In genomic region chr1:91978443-91978842, GRCm38 (mm10) we compare ENCODE assay signal across 9 mouse cellular contexts.
DNase-seq lines count a peak whose midpoint lies in the region; ATAC-seq lines count a peak whose summit lies in the region.
"Had no signal": no experiment of that assay in that cellular context is flagged by ENCODE, and none has a peak within 500 bp of the region (broad histone marks: within the 10 kb centered on the region; RNA-seq: fewer than 3 reads in every experiment).

No protein-coding gene starts in this region.

- H3K27ac ChIP-seq in forebrain, embryonic 14.5 days (ENCODE audit: low read depth, low read length) = no peak overlapping the region
- H3K27ac ChIP-seq in forebrain, embryonic 10.5 days = no peak overlapping the region
- no peak overlapping the region for H3K27ac ChIP-seq in hindbrain, embryonic 14.5 days
- H3K27ac ChIP-seq: limb, embryonic 13.5 days had no signal

- no peak overlapping the region for H3K4me2 ChIP-seq in forebrain, embryonic 14.5 days (ENCODE audit: low read length)
- H3K4me2 ChIP-seq in hindbrain, embryonic 14.5 days (replicated peaks) = no peak overlapping the region
- H3K4me2 ChIP-seq: limb, embryonic 13.5 days had no signal

- no peaks in the 10 kb centered on the region for H3K4me1 ChIP-seq in forebrain, embryonic 14.5 days (ENCODE audit: control insufficient read depth, insufficient read depth, low read length)
- peaks cover 4% of the 10 kb centered on the region for H3K4me1 ChIP-seq in forebrain, embryonic 10.5 days
- H3K4me1 ChIP-seq in hindbrain, embryonic 14.5 days (replicated peaks; ENCODE audit: control insufficient read depth, insufficient read depth, low read length) = no peaks in the 10 kb centered on the region; the same call in 1 of the 2 replicates
- H3K4me1 ChIP-seq: limb, embryonic 13.5 days had no signal

- H3K9ac ChIP-seq in forebrain, embryonic 14.5 days (ENCODE audit: low read length) = no peak overlapping the region
- H3K9ac ChIP-seq in hindbrain, embryonic 14.5 days = no peak overlapping the region
- H3K9ac ChIP-seq: limb, embryonic 13.5 days had no signal

- H3K36me3 ChIP-seq in forebrain, embryonic 14.5 days (ENCODE audit: control insufficient read depth, insufficient read depth, low read length) = peaks cover 74% of the 10 kb centered on the region
- H3K36me3 ChIP-seq in forebrain, embryonic 10.5 days (replicated peaks) = peaks cover 74% of the 10 kb centered on the region
- H3K36me3 ChIP-seq in hindbrain, embryonic 14.5 days (replicated peaks; ENCODE audit: control insufficient read depth, insufficient read depth) = peaks cover 64% of the 10 kb centered on the region

- peak; percentile 62; the same call in 1 of the 2 replicates for ATAC-seq in forebrain, embryonic 14.5 days
- ATAC-seq in hindbrain, embryonic 14.5 days (ENCODE audit: low FRiP score) = peak; percentile 74; the same call in 1 of the 2 replicates

- 67% methylated on average over 3 of the region's 3 CpGs for WGBS in forebrain, embryonic 14.5 days
- 71% methylated on average over 3 of the region's 3 CpGs for WGBS in forebrain, embryonic 10.5 days
- 54% methylated on average over 3 of the region's 3 CpGs for WGBS in hindbrain, embryonic 14.5 days

- no peaks in the 10 kb centered on the region for H3K27me3 ChIP-seq in forebrain, embryonic 14.5 days (replicated peaks; ENCODE audit: control insufficient read depth, insufficient read depth, low read length)
- no peaks in the 10 kb centered on the region for H3K27me3 ChIP-seq in forebrain, embryonic 10.5 days (ENCODE audit: poor library complexity, severe bottlenecking)
- H3K27me3 ChIP-seq in hindbrain, embryonic 14.5 days (ENCODE audit: control insufficient read depth, insufficient read depth, low read length) = no peaks in the 10 kb centered on the region
- H3K27me3 ChIP-seq: limb, embryonic 13.5 days had no signal

- no peak overlapping the region for H3K4me3 ChIP-seq in forebrain, embryonic 14.5 days (ENCODE audit: low read depth, low read length)
- no peak overlapping the region for H3K4me3 ChIP-seq in forebrain, embryonic 10.5 days
- H3K4me3 ChIP-seq in hindbrain, embryonic 14.5 days (replicated peaks; ENCODE audit: low read length) = no peak overlapping the region
- H3K4me3 ChIP-seq: limb, embryonic 13.5 days had no signal

- no peaks in the 10 kb centered on the region for H3K9me3 ChIP-seq in forebrain, embryonic 14.5 days (replicated peaks; ENCODE audit: control insufficient read depth, low read length)
- no peaks in the 10 kb centered on the region for H3K9me3 ChIP-seq in forebrain, embryonic 10.5 days
- H3K9me3 ChIP-seq in hindbrain, embryonic 14.5 days (ENCODE audit: control insufficient read depth, low read length) = no peaks in the 10 kb centered on the region
- H3K9me3 ChIP-seq: limb, embryonic 13.5 days had no signal

- DNase-seq in forebrain, embryonic 14.5 days (ENCODE audit: low spot score) = peak; percentile 45
- no peak for DNase-seq in forebrain, embryonic 10.5 days (ENCODE audit: extremely low spot score, low spot score)
- DNase-seq in A20 (ENCODE audit: low read depth, low spot score) = peak; percentile 12
- DNase-seq in embryo, embryonic 10.5 days (ENCODE audit: low spot score) = peak; percentile 31
- DNase-seq in hindbrain, embryonic 14.5 days (ENCODE audit: low spot score) = no peak
- no peak for DNase-seq in spleen, adult 18-20 months
- no peak for DNase-seq in adrenal gland, postnatal 10 days
- DNase-seq in frontal cortex, postnatal 10 days (ENCODE audit: low spot score in 2 of 2) = no peak

Comparison
In these comparisons a context has a peak if more than half of its experiments do, and no peak if none do; other contexts are left out.
1. DNase-seq: peak in forebrain, embryonic 14.5 days (single experiment), A20 (single experiment) and embryo, embryonic 10.5 days (single experiment); none in forebrain, embryonic 10.5 days (single experiment), hindbrain, embryonic 14.5 days (single experiment), spleen, adult 18-20 months (0 of 2), adrenal gland, postnatal 10 days (single experiment) and frontal cortex, postnatal 10 days (0 of 2).